Mouse (Mus musculus): ENCODE measurements at regions not wholly inside any gene's neighbourhood (a gene's known extent, or its start where the extent isn't known, plus 50 kb on each side); places are given as distances from the start of the nearest gene placed in this dataset.

GRCm38 (mm10) chr1:61293106-61293505 is 315.4 kb downstream of the Icos start:
- TF ChIP-seq ZNF384 (IDR thresholded peaks at IDR 0.05; ENCODE audit: low read depth, low read length) (no peak), CHD2 (IDR thresholded peaks at IDR 0.05; ENCODE audit: low read depth, low read length) (no peak), MAFK (IDR thresholded peaks at IDR 0.05; ENCODE audit: insufficient read depth, low read depth, low read length) (no peak), HCFC1 (IDR thresholded peaks at IDR 0.05; ENCODE audit: borderline replicate concordance, insufficient read depth, low read length) (no peak), ZC3H11A (IDR thresholded peaks at IDR 0.05; ENCODE audit: borderline replicate concordance, low read depth, low read length) (no peak)

All from ES-E14 (cell line).